Mouse (Mus musculus) urinary bladder, postnatal 4 days (tissue): ENCODE measurements around the gene Kcnf1.

ENCODE experiments used
- DNase-seq, 2 experiments: peaks; one replicate each; pipeline ENCODE4 v3.0.0; 2021 to 2022; ENCODE audit warnings: low spot score in 2 of 2

Kcnf1 gene

DNA sequence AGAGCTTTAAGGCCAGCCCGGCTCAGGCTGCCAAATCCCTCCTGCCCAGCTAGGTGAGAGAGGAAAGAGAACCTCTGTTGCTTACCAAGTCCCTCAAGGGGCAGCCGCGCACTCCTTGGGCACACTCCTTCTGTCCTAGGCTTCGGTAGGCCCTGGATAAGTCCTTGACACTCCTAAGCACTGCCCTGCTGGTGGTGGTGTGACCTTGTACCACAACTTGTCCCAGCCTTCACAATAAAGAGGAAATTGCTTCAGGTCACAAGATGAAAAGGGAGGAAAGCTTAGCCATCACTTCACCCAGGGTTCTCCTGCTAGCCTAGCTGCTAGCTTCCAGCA, at the start of gene Kcnf1:
Kcnf1 (minus strand) TSS at position 132 of the 336 bp plus-strand sequence.
- DNase-seq, result no peak

GRCm38 (mm10) chr12:17225012-17225411, 48.3 kb upstream of the Kcnf1 start:
- no peak for DNase-seq

GRCm38 (mm10) chr12:17223050-17223449, 46.4 kb upstream of the Kcnf1 start:
- no peak for DNase-seq

DNA sequence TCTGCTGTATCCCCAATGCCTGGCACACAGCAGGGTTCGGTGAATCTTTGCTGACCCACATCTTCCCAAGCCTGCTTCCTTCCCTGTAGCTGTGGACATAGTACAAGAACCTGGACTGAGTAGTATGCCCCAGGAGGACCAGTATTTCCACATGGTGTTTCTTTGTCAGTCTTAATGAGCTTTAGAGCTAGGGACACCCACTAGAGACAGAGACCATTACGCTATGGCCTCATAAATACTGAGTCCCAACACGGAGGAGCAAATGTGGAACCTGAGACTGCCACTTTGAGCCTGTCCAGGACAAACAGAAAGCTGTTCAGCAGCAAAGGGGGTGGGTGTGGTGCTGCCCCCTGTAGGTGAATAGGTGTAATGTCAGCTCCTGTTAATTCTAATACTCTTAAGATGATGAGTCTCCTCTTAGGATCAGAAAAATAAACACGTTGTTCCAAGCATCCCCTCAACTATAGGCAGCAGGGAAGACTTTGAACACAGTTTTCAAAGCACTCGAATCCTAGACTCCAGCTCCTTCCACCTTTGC, 45.3 kb upstream of the Kcnf1 start:
- no peak for DNase-seq

DNA sequence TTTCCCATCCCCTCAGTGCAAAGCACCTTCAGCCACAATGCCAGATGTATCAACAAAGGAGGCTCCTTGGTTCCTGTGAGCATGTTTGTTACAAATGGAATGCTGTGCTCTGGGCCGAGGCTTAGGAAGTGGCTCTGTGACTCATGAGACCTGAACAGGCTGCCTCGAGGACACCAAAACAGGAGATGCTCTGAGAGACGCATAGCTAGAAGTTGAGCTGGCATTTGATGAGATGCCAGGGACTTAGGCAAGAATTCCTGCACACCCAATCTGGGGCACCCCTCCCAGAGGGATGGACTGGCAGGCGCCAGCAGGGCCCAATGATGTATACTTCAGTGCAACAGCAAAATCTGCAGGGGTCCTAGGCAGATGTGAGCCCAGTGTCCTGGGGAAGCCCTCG, 43.9 kb upstream of the Kcnf1 start:
- peak in 1 of 2 experiments; percentile 30 for DNase-seq

DNA sequence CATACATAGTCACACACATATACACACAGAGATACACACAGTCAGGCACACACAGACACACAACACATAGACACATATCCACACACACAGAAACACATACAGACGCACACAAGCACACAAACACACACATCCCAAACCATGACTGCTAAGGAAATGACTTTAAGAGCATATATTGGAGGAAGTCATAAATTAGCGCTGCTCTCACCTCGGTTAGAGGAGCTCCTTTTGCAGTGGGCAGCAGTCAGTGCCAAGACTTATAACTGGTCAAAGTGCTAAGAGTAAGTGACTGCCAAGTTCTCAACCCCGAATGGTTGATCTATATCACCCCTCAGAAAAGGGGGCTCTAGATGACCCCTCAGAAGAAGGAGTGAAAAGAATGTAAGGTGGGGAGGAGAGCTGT, 42.4 kb upstream of the Kcnf1 start:
- DNase-seq, result no peak

GRCm38 (mm10) chr12:17218390-17218789, 41.7 kb upstream of the Kcnf1 start:
- no peak for DNase-seq

- DNase-seq, result no peak
These were observed 39.1 kb upstream of the Kcnf1 start for GRCm38 (mm10) chr12:17215751-17216150.

DNA sequence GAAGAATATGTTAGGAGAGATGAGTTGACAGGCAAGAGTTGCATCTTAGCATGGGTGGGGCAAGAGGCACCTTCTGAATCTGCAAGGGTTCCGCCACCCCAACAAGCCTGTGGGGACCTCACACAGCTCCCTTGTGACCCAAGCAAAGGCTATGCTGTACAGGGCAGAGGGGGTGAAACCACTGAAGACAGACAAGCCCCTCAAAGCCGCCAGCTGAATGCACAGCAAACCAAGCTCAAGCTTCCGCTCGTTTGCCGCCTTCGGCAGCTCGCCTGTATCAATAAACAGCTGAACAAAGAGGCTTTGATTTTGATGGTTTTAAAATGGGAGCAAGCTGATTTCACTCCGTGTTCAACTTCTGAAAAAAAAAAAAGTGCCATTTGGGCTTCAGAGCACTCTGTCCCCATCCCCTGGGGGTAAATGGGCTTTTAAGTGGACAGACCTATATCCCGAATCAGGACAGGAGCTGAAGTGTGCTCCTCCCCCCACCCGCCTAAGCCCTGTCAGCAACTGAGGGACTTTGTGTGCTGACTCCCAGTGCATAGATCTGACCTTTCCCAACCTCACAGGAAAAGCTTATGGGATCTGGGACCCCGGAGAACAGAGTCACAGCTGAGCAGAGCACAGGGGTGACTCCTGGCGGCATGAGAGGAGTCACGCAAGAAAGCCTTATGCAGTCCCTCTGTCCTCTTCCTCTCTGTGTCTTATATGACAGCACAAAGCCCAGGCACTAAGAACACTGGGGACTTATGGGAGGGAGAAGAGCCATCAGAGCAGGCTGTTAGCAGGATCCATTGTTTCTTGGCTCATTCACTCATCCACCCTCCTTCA, 26.0 kb upstream of the Kcnf1 start:
- no peak for DNase-seq

DNA sequence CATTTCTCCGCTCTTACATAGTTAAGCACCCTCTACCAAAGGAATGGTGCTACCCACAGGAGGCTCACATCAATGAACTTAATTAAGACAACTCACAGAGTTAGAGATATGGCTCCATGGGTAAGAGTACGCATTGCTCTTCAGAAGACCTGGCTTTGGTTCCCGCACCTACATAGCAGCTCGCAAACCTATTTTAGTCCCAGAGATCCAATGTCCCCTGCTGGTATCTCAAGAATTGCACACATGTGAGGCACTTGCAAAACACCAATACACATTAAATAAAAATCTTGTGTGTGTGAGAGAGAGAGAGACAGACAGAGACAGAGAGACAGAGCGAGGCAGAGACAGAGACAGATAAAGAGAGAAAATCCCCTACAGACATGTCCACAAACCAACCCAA, 21.9 kb upstream of the Kcnf1 start:
- no peak for DNase-seq

- DNase-seq, result no peak
These were observed 17.5 kb upstream of the Kcnf1 start for GRCm38 (mm10) chr12:17194140-17194539.

DNA sequence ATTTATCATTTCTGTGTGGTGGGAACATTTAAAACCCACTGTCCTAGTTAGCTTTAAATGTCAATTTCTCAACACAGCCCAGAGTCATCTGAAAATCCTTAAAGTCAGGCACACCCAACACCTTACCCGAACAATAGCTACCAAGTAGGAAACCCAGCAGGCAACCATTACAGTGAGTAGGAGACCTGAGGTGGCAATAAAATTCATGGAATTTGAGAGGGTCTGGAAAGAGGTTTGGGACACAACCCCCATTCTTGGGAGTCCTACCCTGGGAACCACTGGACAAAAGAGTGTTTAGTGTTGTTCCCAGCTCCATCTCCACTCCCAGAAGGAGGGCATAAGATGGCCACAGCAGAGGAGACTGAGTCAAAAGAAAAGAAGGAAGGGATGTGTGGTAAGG, 16.6 kb upstream of the Kcnf1 start:
- DNase-seq, result no peak

- no peak for DNase-seq
These were observed 16.2 kb upstream of the Kcnf1 start for GRCm38 (mm10) chr12:17192887-17193286.

DNA sequence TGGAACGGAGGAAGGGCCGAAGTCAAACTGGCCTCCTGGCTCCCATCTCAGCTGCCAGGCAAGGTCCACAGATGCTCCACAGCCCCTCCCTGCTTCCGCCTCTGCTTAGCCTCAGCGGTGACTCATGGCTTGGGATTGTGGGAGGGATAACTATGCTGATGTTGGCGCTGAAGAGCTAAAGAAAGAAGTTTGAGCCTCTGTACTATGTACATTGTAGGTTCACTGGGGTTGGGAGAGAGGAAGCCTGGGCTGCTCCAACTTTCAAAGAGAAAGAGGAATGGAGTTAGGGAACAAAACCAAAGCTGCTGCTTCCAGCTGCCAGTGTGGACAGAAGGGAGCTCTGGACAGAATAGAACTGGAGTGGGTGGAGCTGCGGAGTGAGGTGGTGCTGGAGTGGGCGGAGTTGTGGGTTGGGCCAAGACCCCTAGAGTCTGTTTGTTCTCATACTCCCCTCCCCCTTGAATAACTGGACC, 7.7 kb upstream of the Kcnf1 start:
- peak; percentile 56 to 73 for DNase-seq

- DNase-seq, result no peak
These were observed 7.1 kb upstream of the Kcnf1 start for GRCm38 (mm10) chr12:17183788-17184187.

- peak; percentile 36 to 71 for DNase-seq
These were observed 489 bp downstream of the Kcnf1 start for GRCm38 (mm10) chr12:17176041-17176756.

GRCm38 (mm10) chr12:17175531-17175951, 1.1 kb downstream of the Kcnf1 start:
- no peak for DNase-seq

GRCm38 (mm10) chr12:17175124-17175523, 1.6 kb downstream of the Kcnf1 start:
- no peak for DNase-seq

- DNase-seq, result no peak
These were observed 2.4 kb downstream of the Kcnf1 start for GRCm38 (mm10) chr12:17174134-17174893.

- DNase-seq, result no peak
These were observed 6.3 kb downstream of the Kcnf1 start for GRCm38 (mm10) chr12:17170406-17170805.

DNA sequence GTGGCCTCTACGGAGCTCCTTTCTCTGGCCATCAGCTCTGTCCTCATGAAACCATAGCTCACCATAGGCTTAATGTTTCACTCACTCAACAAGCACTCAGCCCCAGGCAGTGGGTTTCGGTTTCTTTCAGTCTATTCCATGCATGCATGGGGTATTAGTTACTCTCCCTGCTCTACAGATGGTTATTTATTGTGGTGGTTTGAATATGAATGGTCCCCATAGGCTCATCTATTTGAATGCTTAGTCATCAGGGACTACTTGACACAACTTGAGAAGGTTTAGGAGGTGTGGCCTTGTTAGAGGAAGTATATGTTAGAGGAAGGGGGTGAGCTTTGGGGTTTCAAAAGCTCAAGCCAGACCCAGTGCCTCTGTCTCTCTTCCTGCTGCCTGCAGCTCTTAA, 10.6 kb downstream of the Kcnf1 start:
- no peak for DNase-seq

GRCm38 (mm10) chr12:17163996-17164395, 12.7 kb downstream of the Kcnf1 start:
- DNase-seq, result no peak
